Mouse (Mus musculus) forebrain, embryonic 15.5 days (tissue): ENCODE measurements at regions not wholly inside any gene's neighbourhood (a gene's known extent, or its start where the extent isn't known, plus 50 kb on each side); places are given as distances from the start of the nearest gene placed in this dataset.

Experiments used
- ATAC-seq: fragments of 200-750 bp; cut with Nextera tagmentation; replicated peaks from 2 replicates; pipeline ENCODE4 v1.8.0; 2017; ENCODE audit warnings: mild to moderate bottlenecking, moderate TSS enrichment, moderate library complexity
- H3K27ac ChIP-seq: fragments of 300-500 bp; sonication (generic); replicated peaks from 2 replicates; pipeline ENCODE4 v1.5.1; 2015; ENCODE audit warnings: mild to moderate bottlenecking, inconsistent platforms
- H3K27me3 ChIP-seq: fragments of 300-500 bp; sonication (generic); 2 replicates; pipeline ENCODE4 v1.6.1; 2015; ENCODE audit warnings: inconsistent platforms
- H3K36me3 ChIP-seq: fragments of 300-500 bp; sonication (generic); 2 replicates; pipeline ENCODE4 v1.6.1; 2015; ENCODE audit warnings: mild to moderate bottlenecking, inconsistent platforms
- H3K4me1 ChIP-seq: fragments of 300-500 bp; sonication (generic); 2 replicates; pipeline ENCODE4 v1.6.1; 2015; ENCODE audit warnings: inconsistent platforms
- H3K4me2 ChIP-seq: fragments of 300-500 bp; sonication (generic); replicated peaks from 2 replicates; pipeline ENCODE4 v1.6.1; 2015; ENCODE audit warnings: mild to moderate bottlenecking, inconsistent platforms
- H3K4me3 ChIP-seq: fragments of 300-500 bp; sonication (generic); 2 replicates; pipeline ENCODE4 v1.5.1; 2015; ENCODE audit warnings: mild to moderate bottlenecking, inconsistent platforms
- H3K9ac ChIP-seq: fragments of 300-500 bp; sonication (generic); replicated peaks from 2 replicates; pipeline ENCODE4 v1.6.1; 2015; ENCODE audit warnings: mild to moderate bottlenecking, inconsistent platforms
- H3K9me3 ChIP-seq: fragments of 300-500 bp; sonication (generic); 2 replicates; pipeline ENCODE4 v1.6.1; 2016; ENCODE audit warnings: inconsistent platforms
- WGBS: fragments of 180-500 bp; shearing (Covaris S2); methylation state at CpG from one replicate; pipeline ENCODE4 v1.1.7; 2015; ENCODE audit warnings: mixed read lengths; 5-methylcytosine and 5-hydroxymethylcytosine counted together

DNA sequence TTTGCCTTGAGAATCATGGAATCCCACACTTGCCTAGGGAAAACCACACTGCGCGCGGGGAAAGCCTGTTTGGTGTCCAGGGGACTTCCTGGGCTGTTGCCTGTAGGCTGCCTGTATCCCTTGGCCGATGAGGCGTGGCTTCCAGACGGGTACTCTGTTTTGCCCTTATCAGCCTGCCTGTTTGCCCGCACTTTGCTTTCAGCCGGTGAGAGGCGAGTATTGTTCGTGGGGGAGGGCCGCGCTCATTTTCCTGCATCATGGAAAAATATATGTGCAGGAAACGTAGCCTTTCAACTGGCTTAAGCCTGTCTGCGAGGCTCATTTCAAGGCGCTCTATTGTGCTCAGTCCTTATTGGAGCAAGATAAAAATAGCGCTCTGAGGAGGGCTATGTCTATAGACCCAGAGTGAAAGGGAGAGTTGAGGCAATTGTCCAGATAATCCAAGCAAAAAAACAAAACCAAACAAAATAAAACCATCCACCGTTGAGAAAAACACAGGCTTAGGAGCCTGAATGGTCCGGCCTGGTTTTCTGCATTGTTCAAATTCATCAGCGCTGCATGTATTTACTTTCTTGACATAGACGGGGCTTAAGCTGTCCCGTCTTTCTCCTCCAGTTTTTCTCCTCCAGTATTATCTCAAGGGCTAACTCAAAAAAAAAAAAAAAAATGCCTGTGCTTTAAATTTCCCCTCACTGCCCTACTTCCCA, 67.9 kb downstream of the Klf5 start:
- Histone ChIP-seq H3K36me3 (no peaks in the 10 kb centered on the region), H3K9me3 (no peaks in the 10 kb centered on the region), H3K4me1 (peaks cover 14% of the 10 kb centered on the region), H3K27me3 (no peaks in the 10 kb centered on the region), H3K4me2 (peak overlapping the region; percentile 51), H3K27ac (no peak overlapping the region), H3K9ac (peak overlapping the region; percentile 26), H3K4me3 (peak overlapping the region; percentile 26)
- 7% methylated on average over 21 of the region's 21 CpGs for WGBS
- peak; percentile 82 for ATAC-seq

DNA sequence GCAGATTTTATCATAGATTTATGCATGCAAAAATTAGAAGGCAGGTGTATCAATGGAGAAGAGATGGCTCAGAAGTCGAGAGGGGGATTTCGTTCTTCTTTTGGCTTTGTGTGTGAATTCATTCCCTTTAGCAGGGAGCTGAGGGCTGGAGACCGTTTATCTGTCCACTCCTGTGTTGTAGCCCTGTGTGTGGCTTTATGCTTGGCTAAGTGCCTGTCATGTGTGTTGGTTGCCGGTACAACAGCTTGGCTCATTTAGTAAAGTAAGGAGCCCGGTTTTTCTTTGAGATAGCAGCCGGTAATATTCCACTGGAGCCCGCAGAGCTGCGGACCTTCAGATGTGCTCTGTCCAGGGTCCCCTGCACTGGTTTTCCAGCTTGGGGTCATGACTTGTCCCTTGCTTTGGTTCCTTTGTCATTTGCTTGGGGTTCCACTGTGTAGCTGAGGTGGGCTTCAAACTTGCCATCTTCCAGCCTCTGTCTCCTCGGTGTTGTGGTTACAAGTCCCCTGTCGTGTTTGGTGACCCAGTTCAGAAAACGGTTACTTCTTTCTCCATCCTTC, 68.6 kb downstream of the Klf5 start:
- H3K27ac ChIP-seq = no peak overlapping the region
- no peak overlapping the region; the same call in 1 of the 2 replicates for H3K9ac ChIP-seq
- ATAC-seq = peak; percentile 42
- peak overlapping the region; percentile 26; the same call in 1 of the 2 replicates for H3K4me3 ChIP-seq
- 32% methylated on average over 11 of the region's 11 CpGs for WGBS
- H3K36me3 ChIP-seq = no peaks in the 10 kb centered on the region
- H3K4me2 ChIP-seq = peak overlapping the region; percentile 51
- peaks cover 14% of the 10 kb centered on the region for H3K4me1 ChIP-seq
- H3K27me3 ChIP-seq = no peaks in the 10 kb centered on the region
- no peaks in the 10 kb centered on the region for H3K9me3 ChIP-seq

DNA sequence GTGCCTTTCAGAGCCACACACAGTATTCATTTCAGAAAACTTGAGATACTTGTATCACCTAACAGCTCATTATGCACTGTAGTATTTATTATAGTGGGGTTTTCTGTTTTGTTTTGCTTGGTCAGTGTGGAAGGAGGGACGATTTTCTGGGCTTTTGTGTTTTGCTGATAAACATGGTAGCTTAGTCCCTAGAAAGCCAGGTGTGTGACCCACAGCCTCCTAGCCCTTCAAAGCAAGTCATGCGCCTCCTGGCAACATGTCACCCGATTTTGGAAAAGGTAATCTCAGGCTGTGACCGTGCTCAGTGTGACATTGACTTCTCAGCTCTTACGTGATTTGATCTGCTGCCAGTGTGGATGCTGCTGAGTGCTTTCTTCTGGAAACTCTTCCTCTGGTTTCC, 70.9 kb downstream of the Klf5 start:
- no peak overlapping the region for H3K9ac ChIP-seq
- H3K9me3 ChIP-seq = no peaks in the 10 kb centered on the region
- H3K4me1 ChIP-seq = peaks cover 14% of the 10 kb centered on the region
- no peak for ATAC-seq
- no peaks in the 10 kb centered on the region for H3K27me3 ChIP-seq
- H3K4me3 ChIP-seq = no peak overlapping the region
- no peak overlapping the region for H3K27ac ChIP-seq
- H3K36me3 ChIP-seq = no peaks in the 10 kb centered on the region
- WGBS = 87% methylated on average over 5 of the region's 5 CpGs
- H3K4me2 ChIP-seq = no peak overlapping the region

GRCm38 (mm10) chr14:99373682-99374081, 75.2 kb downstream of the Klf5 start:
- Histone ChIP-seq H3K4me2 (no peak overlapping the region), H3K36me3 (no peaks in the 10 kb centered on the region), H3K9ac (no peak overlapping the region), H3K27ac (no peak overlapping the region), H3K4me3 (no peak overlapping the region), H3K27me3 (no peaks in the 10 kb centered on the region), H3K4me1 (no peaks in the 10 kb centered on the region), H3K9me3 (no peaks in the 10 kb centered on the region)
- ATAC-seq = no peak
- 76% methylated on average over 4 of the region's 4 CpGs for WGBS

DNA sequence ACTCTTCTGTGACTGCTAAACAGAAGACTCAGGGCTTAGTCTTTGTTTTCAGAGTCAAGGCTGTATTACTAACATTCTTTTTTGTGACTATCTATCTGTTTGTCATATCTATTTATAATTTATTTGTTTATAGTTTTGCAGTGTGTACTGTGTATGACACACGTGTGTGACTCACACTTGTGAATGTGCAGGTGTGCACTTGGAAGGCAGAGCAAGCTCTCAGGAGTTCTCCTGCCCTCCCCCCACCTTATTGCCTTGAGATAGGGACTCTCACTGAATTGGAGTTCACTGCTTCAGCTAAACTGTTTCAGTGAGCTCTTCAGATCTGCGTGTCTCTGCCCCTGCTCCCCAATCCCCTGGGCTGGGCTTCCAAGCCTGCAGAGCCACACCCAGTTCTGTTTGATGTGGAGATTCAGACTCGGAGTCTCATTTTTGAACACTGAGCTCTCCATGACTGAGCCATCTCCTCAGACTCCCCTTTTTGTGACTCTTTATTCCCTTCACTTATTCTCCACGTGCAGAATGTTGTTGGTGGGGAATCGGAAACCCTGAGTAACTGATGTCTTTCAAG, 76.6 kb downstream of the Klf5 start:
- H3K4me3 ChIP-seq = no peak overlapping the region
- no peaks in the 10 kb centered on the region for H3K36me3 ChIP-seq
- no peak for ATAC-seq
- no peak overlapping the region for H3K27ac ChIP-seq
- no peak overlapping the region for H3K9ac ChIP-seq
- WGBS = 63% methylated on average over 5 of the region's 5 CpGs
- no peak overlapping the region for H3K4me2 ChIP-seq
- no peaks in the 10 kb centered on the region for H3K9me3 ChIP-seq
- H3K4me1 ChIP-seq = no peaks in the 10 kb centered on the region
- no peaks in the 10 kb centered on the region for H3K27me3 ChIP-seq

- no peak overlapping the region for H3K9ac ChIP-seq
- no peaks in the 10 kb centered on the region for H3K36me3 ChIP-seq
- no peak overlapping the region for H3K27ac ChIP-seq
- H3K4me2 ChIP-seq = no peak overlapping the region
- H3K4me3 ChIP-seq = no peak overlapping the region
- no peaks in the 10 kb centered on the region for H3K27me3 ChIP-seq
- no peaks in the 10 kb centered on the region for H3K9me3 ChIP-seq
- 82% methylated on average over 11 of the region's 11 CpGs for WGBS
- no peaks in the 10 kb centered on the region for H3K4me1 ChIP-seq
- no peak for ATAC-seq
Measured at GRCm38 (mm10) chr14:99376652-99377502, 78.4 kb downstream of the Klf5 start.

DNA sequence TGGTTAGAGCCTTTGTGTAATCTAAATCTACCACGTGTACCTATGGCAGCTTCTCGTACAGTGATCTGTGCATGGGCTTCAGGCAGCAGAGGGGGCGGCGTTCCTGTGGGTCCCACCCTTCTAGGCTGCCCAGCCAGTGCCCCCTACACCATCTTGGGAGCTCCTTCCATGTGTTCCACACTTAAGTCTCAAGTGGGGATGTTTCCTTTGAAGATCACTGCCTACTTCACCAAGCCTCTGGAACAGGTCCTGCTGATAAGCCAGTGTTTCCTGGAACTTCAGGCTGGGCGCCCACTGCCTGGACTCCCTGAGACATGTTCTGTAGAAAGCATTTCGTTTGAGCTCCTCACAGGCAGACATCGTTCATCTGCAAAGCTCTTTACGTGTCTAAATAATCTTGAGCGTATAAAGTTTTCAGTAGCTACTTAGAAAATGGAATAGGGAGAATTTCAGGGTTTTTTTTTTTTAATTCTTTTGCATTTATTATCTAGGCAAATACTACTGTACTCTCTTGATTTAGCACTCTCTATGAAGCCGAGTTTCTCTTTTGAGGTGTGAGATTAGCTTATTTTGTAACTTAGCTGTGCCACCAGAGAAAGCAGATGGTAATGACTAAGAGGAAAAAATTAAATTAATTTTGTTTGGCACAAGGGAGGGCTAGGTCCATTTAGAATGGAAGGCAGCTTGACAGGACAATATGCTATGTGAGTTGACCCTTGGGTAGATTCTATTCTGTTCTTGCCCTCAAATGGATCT, 82.9 kb downstream of the Klf5 start:
- no peaks in the 10 kb centered on the region for H3K4me1 ChIP-seq
- no peaks in the 10 kb centered on the region for H3K9me3 ChIP-seq
- no peak overlapping the region for H3K4me3 ChIP-seq
- no peak overlapping the region for H3K27ac ChIP-seq
- H3K27me3 ChIP-seq = no peaks in the 10 kb centered on the region
- H3K36me3 ChIP-seq = no peaks in the 10 kb centered on the region
- no peak for ATAC-seq
- H3K4me2 ChIP-seq = no peak overlapping the region
- 89% methylated on average over 10 of the region's 10 CpGs for WGBS
- no peak overlapping the region for H3K9ac ChIP-seq

- Histone ChIP-seq H3K27me3 (no peaks in the 10 kb centered on the region), H3K4me3 (no peak overlapping the region), H3K9ac (no peak overlapping the region), H3K36me3 (no peaks in the 10 kb centered on the region), H3K27ac (no peak overlapping the region), H3K4me2 (no peak overlapping the region), H3K4me1 (no peaks in the 10 kb centered on the region), H3K9me3 (no peaks in the 10 kb centered on the region)
- no peak for ATAC-seq
- 85% methylated on average over 5 of the region's 5 CpGs for WGBS
Measured at GRCm38 (mm10) chr14:99382051-99382450, 83.6 kb downstream of the Klf5 start.

DNA sequence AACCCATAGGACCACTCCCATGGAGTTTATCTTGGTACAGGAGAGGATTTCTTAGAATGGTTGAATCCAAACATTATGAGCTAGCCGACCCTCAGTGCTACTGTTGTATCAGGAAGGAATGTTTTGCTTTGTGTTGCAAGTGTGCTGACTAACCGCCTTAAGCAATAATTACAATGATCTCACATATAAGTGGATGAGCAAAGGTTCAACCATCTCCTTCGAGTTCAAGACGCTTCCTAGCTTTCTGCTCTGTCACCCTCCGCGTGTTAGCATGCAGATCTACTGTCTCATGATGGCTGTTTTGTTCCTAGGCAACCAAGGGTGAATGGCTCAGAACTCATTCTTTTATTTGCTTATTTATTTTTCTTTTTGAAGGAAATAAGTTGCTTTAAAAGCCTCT, 84.7 kb downstream of the Klf5 start:
- Histone ChIP-seq H3K4me3 (no peak overlapping the region), H3K9me3 (no peaks in the 10 kb centered on the region), H3K36me3 (no peaks in the 10 kb centered on the region), H3K4me1 (no peaks in the 10 kb centered on the region), H3K4me2 (no peak overlapping the region), H3K27me3 (no peaks in the 10 kb centered on the region), H3K27ac (no peak overlapping the region), H3K9ac (no peak overlapping the region)
- ATAC-seq = no peak
- WGBS = 88% methylated on average over 6 of the region's 6 CpGs

GRCm38 (mm10) chr14:99387581-99387980, 89.1 kb downstream of the Klf5 start:
- no peak overlapping the region for H3K9ac ChIP-seq
- WGBS = 95% methylated on average over 6 of the region's 6 CpGs
- no peaks in the 10 kb centered on the region for H3K36me3 ChIP-seq
- H3K4me2 ChIP-seq = no peak overlapping the region
- ATAC-seq = no peak
- H3K4me3 ChIP-seq = no peak overlapping the region
- no peaks in the 10 kb centered on the region for H3K4me1 ChIP-seq
- H3K9me3 ChIP-seq = no peaks in the 10 kb centered on the region
- H3K27ac ChIP-seq = no peak overlapping the region
- H3K27me3 ChIP-seq = no peaks in the 10 kb centered on the region

DNA sequence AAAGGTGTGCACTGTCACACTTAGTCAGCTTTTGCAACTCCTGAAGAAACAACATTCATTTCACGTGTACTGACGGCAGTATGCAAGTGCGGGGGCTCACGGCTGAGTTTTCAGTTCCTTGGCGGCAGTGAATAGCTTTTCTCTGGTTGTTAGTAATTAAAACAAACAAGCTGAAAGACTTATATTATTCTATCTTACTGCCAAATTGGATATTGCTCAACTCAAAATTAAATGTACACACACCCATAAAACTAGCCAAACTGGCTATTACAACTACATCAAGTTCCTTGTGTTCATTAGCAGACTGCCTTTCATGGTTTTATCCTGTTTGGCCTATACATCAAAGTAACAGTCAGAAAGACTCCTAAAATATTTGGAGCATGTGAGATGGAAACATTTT, 90.8 kb downstream of the Klf5 start:
- no peak overlapping the region for H3K27ac ChIP-seq
- no peaks in the 10 kb centered on the region for H3K36me3 ChIP-seq
- no peak for ATAC-seq
- no peaks in the 10 kb centered on the region for H3K27me3 ChIP-seq
- H3K4me2 ChIP-seq = no peak overlapping the region
- no peaks in the 10 kb centered on the region for H3K4me1 ChIP-seq
- WGBS = 70% methylated on average over 5 of the region's 5 CpGs
- no peaks in the 10 kb centered on the region for H3K9me3 ChIP-seq
- no peak overlapping the region for H3K9ac ChIP-seq
- no peak overlapping the region for H3K4me3 ChIP-seq
